Mouse (Mus musculus) lung, postnatal 25 days (tissue): ENCODE measurements around the gene Radil.

Experiments
- DNase-seq: peaks from one replicate; pipeline ENCODE4 v3.0.0; 2022; ENCODE audit warnings: low spot score

The Radil gene

GRCm38 (mm10) chr5:142550706-142551652 lies at the start of gene Radil:
Gene Radil, minus strand, starts transcription at chr5:142551098.
- peak; percentile 94 for DNase-seq

GRCm38 (mm10) chr5:142597648-142598390 lies 46.9 kb upstream of the Radil start:
- DNase-seq: no peak

- DNase-seq: no peak
Observed at GRCm38 (mm10) chr5:142596723-142597122, 45.8 kb upstream of the Radil start.

GRCm38 (mm10) chr5:142595698-142596097 lies 44.8 kb upstream of the Radil start:
- no peak for DNase-seq

- DNase-seq: no peak
Observed at GRCm38 (mm10) chr5:142590953-142591616, 40.2 kb upstream of the Radil start.

- no peak for DNase-seq
Observed at GRCm38 (mm10) chr5:142583616-142584126, 32.8 kb upstream of the Radil start.

- DNase-seq: peak; percentile 35
Observed at GRCm38 (mm10) chr5:142581517-142581916, 30.6 kb upstream of the Radil start.

- no peak for DNase-seq
Observed at GRCm38 (mm10) chr5:142578192-142578591, 27.3 kb upstream of the Radil start.

- DNase-seq: no peak
Observed at GRCm38 (mm10) chr5:142576832-142577231, 25.9 kb upstream of the Radil start.

- no peak for DNase-seq
Observed at GRCm38 (mm10) chr5:142574323-142575057, 23.6 kb upstream of the Radil start.

GRCm38 (mm10) chr5:142564606-142565005 lies 13.7 kb upstream of the Radil start:
- no peak for DNase-seq

- no peak for DNase-seq
Observed at GRCm38 (mm10) chr5:142560261-142560660, 9.4 kb upstream of the Radil start.

- peak; percentile 51 for DNase-seq
Observed at GRCm38 (mm10) chr5:142557397-142558067, 6.6 kb upstream of the Radil start.

- no peak for DNase-seq
Observed at GRCm38 (mm10) chr5:142556721-142557120, 5.8 kb upstream of the Radil start.

GRCm38 (mm10) chr5:142555866-142556265 lies 5.0 kb upstream of the Radil start:
- DNase-seq: no peak

GRCm38 (mm10) chr5:142549961-142550705 lies 765 bp downstream of the Radil start:
- DNase-seq: no peak

GRCm38 (mm10) chr5:142549441-142549840 lies 1.5 kb downstream of the Radil start:
- peak; percentile 46 for DNase-seq

GRCm38 (mm10) chr5:142547066-142547465 lies 3.8 kb downstream of the Radil start:
- DNase-seq: no peak

- DNase-seq: no peak
Observed at GRCm38 (mm10) chr5:142546344-142546743, 4.6 kb downstream of the Radil start.
